Mouse (Mus musculus) hindbrain, embryonic 14.5 days (tissue): ENCODE measurements around the gene Pla2g4f. TPM values are rescaled to one million over a fixed set of nuclear protein-coding genes. Genes with fewer than 3 reads are reported as not detected.

Source experiments
- ATAC-seq: fragments of 200-750 bp; cut with Nextera tagmentation; 2 replicates; pipeline ENCODE4 v1.8.0; 2017; ENCODE audit warnings: moderate number of reproducible peaks, mild to moderate bottlenecking, moderate TSS enrichment, moderate library complexity; ENCODE audit not compliant: low FRiP score
- DNase-seq: peaks from one replicate; pipeline ENCODE4 v3.0.0-alpha.2; 2015; ENCODE audit warnings: low spot score
- H3K27ac ChIP-seq: fragments of 300-500 bp; sonication (generic); 2 replicates; pipeline ENCODE4 v1.5.1; 2014; ENCODE audit warnings: mild to moderate bottlenecking, moderate library complexity
- H3K27me3 ChIP-seq: fragments of 300-500 bp; sonication (generic); 2 replicates; pipeline ENCODE4 v1.6.1; 2014; ENCODE audit warnings: mild to moderate bottlenecking, low read length, mixed read lengths; ENCODE audit not compliant: control insufficient read depth, insufficient read depth
- H3K36me3 ChIP-seq: fragments of 300-500 bp; sonication (generic); replicated peaks from 2 replicates; pipeline ENCODE4 v1.6.1; 2014; ENCODE audit not compliant: control insufficient read depth, insufficient read depth
- H3K4me1 ChIP-seq: fragments of 300-500 bp; sonication (generic); replicated peaks from 2 replicates; pipeline ENCODE4 v1.6.1; 2014; ENCODE audit warnings: antibody characterized with exemption, low read length, mixed read lengths; ENCODE audit not compliant: control insufficient read depth, insufficient read depth
- H3K4me2 ChIP-seq: fragments of 300-500 bp; sonication (generic); replicated peaks from 2 replicates; pipeline ENCODE4 v1.6.1; 2014; ENCODE audit warnings: mild to moderate bottlenecking, moderate library complexity
- H3K4me3 ChIP-seq: fragments of 300-500 bp; sonication (generic); replicated peaks from 2 replicates; pipeline ENCODE4 v1.5.1; 2014; ENCODE audit warnings: mild to moderate bottlenecking, low read length
- H3K9ac ChIP-seq: fragments of 300-500 bp; sonication (generic); 2 replicates; pipeline ENCODE4 v1.6.1; 2014
- H3K9me3 ChIP-seq: fragments of 300-500 bp; sonication (generic); 2 replicates; pipeline ENCODE4 v1.6.1; 2016; ENCODE audit warnings: low read length; ENCODE audit not compliant: control insufficient read depth
- WGBS: fragments of 180-500 bp; shearing (Covaris S2); extraction: QIAGEN DNeasy Blood & Tissue Kit; methylation state at CpG from one replicate; pipeline ENCODE4 v1.1.7; 2014; 5-methylcytosine and 5-hydroxymethylcytosine counted together
- polyA plus RNA-seq: library from polyadenylated mRNA; unstranded; fragments of >200 nt; fragmentation: Nextera tagmentation; extraction: Ambion mirVana; gene quantifications from 2 replicates; pipeline ENCODE4 v1.2.1, GENCODE M21; 2014

Gene Pla2g4f
- polyA plus RNA-seq, 1 experiment from 2014 or later: not detected

DNA sequence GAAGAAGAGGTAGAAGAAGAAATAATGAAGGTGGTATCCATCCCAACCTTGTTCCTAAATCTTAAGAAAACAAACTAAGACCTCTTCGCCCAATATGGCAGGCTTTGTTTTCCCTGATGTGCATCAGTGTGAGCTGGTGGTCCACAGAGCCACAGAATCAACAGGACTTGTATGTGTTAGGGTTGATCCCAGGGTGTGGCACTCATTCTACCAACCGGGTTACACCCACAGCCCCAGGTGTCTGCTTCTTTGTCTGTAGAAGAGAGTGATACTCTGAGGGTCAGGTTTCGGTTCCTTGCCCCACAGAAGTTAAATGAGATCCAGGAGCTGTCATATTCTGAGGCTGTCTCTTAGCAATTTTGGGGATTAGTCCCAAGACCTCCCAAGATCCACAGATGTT, 52.6 kb downstream of the Pla2g4f start:
- Histone ChIP-seq H3K4me3 (no peak overlapping the region), H3K9ac (no peak overlapping the region)
- no peak for DNase-seq

GRCm38 (mm10) chr2:120256259-120256658, 57.7 kb downstream of the Pla2g4f start:
- H3K27me3 ChIP-seq: no peaks in the 10 kb centered on the region
- DNase-seq: no peak
- ATAC-seq: no peak
- no peaks in the 10 kb centered on the region for H3K4me1 ChIP-seq
- no peaks in the 10 kb centered on the region for H3K36me3 ChIP-seq
- H3K9ac ChIP-seq: no peak overlapping the region
- H3K4me3 ChIP-seq: no peak overlapping the region
- no peak overlapping the region for H3K27ac ChIP-seq
- no peaks in the 10 kb centered on the region for H3K9me3 ChIP-seq
- H3K4me2 ChIP-seq: no peak overlapping the region

More for the DNA sequence above, 52.6 kb downstream of the Pla2g4f start:
- 83% methylated on average over 3 of the region's 3 CpGs for WGBS
- H3K9me3 ChIP-seq: no peaks in the 10 kb centered on the region
- no peaks in the 10 kb centered on the region for H3K4me1 ChIP-seq
- H3K4me2 ChIP-seq: no peak overlapping the region
- H3K36me3 ChIP-seq: no peaks in the 10 kb centered on the region
- no peaks in the 10 kb centered on the region for H3K27me3 ChIP-seq
- H3K27ac ChIP-seq: no peak overlapping the region
- ATAC-seq: no peak

DNA sequence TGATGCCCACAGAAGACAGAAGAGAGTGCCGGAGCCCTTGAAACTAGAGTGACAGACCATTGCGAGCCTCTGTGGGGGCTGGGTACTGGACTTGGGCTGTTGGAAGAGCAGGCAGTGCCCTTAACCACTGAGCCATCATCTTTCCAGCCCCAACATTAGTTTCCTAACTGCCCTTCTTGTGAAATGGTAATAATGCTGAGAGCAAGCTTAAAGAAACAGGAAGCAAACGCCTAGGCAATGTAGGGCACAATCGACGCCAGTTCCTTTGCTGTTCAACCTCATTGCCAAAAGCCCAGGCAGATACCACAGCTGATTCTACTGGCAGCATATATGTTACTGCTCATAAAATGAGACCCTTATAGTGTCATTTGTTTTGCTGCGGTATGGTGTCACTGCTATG, 61.3 kb downstream of the Pla2g4f start:
- no peaks in the 10 kb centered on the region for H3K36me3 ChIP-seq
- H3K27me3 ChIP-seq: no peaks in the 10 kb centered on the region
- no peaks in the 10 kb centered on the region for H3K4me1 ChIP-seq
- H3K27ac ChIP-seq: no peak overlapping the region
- H3K9me3 ChIP-seq: no peaks in the 10 kb centered on the region
- ATAC-seq (no peak), DNase-seq (no peak)
- no peak overlapping the region for H3K9ac ChIP-seq
- no peak overlapping the region for H3K4me3 ChIP-seq
- H3K4me2 ChIP-seq: no peak overlapping the region
- 89% methylated on average over 6 of the region's 6 CpGs for WGBS

Other genes starting within 250 kb of the Pla2g4f start
- 13.9 and 15.8 TPM in 2 replicates for gene Ehd4, start 159.6 kb downstream of the Pla2g4f start, polyA plus RNA-seq
- 4.7 and 5.2 TPM in 2 replicates for gene Pla2g4e, start 68.8 kb downstream of the Pla2g4f start, polyA plus RNA-seq
- 0.07 TPM in 1 of 2 replicates, not detected in the other for gene Pla2g4d, start 25.0 kb downstream of the Pla2g4f start, polyA plus RNA-seq
- gene Vps39, start 39.0 kb upstream of the Pla2g4f start, polyA plus RNA-seq: 48.3 and 49.9 TPM in 2 replicates
- 7.9 and 8.7 TPM in 2 replicates for gene Ganc, start 89.7 kb upstream of the Pla2g4f start, polyA plus RNA-seq
- 8.9 and 10.6 TPM in 2 replicates for gene Tmem87a, start 89.9 kb upstream of the Pla2g4f start, polyA plus RNA-seq
- 0.64 and 1.7 TPM in 2 replicates for gene Capn3, start 141.9 kb upstream of the Pla2g4f start, polyA plus RNA-seq
- 46.4 and 48.0 TPM in 2 replicates for gene Zfp106, start 249.7 kb upstream of the Pla2g4f start, polyA plus RNA-seq